15 mouse cellular contexts compared by ENCODE assay signal in genomic region chr12:69760743-69761406, GRCm38 (mm10). TPM values are rescaled to one million over a fixed set of nuclear protein-coding genes. Genes with fewer than 3 reads are reported as not detected.
A peak's percentile ranks its signal among the peaks of the same experiment; 100 is the strongest.
DNase-seq lines count a peak whose midpoint lies in the region; ATAC-seq and TF ChIP-seq lines count a peak whose summit lies in the region.
"Had no signal": no experiment of that assay in that cellular context is flagged by ENCODE, and none has a peak within 500 bp of the region (broad histone marks: within the 10 kb centered on the region; RNA-seq: fewer than 3 reads in every experiment).

No protein-coding gene starts in this region.

- H3K9ac ChIP-seq in kidney, embryonic 14.5 days (ENCODE audit: low read depth, low read length), result no peak overlapping the region
- no peak overlapping the region for H3K9ac ChIP-seq in stomach, embryonic 16.5 days (ENCODE audit: low read length)
- no peak overlapping the region for H3K9ac ChIP-seq in stomach, postnatal 0 days (ENCODE audit: low read length)

- no peak for DNase-seq in frontal cortex, postnatal 10 days (ENCODE audit: low spot score in 2 of 2)
- no peak for DNase-seq in kidney, adult 18-20 months
- no peak for DNase-seq in stomach, postnatal 0 days (ENCODE audit: low spot score)
- no peak for DNase-seq in thymus, postnatal 36 days
- no peak for DNase-seq in urinary bladder, adult 2 months (ENCODE audit: low spot score)
- DNase-seq: adrenal gland, postnatal 25 days; cerebellum, adult 9-10 months; gastrocnemius, postnatal 14 days; retina, postnatal 1 day had no signal

- no peaks in the 10 kb centered on the region for H3K9me3 ChIP-seq in kidney, embryonic 14.5 days (ENCODE audit: control insufficient read depth, low read length)
- H3K9me3 ChIP-seq in stomach, embryonic 16.5 days (replicated peaks; ENCODE audit: control insufficient read depth, low read length), result no peaks in the 10 kb centered on the region
- H3K9me3 ChIP-seq in stomach, postnatal 0 days (ENCODE audit: control insufficient read depth, low read length), result no peaks in the 10 kb centered on the region

- no peak overlapping the region for H3K4me2 ChIP-seq in kidney, embryonic 14.5 days (replicated peaks; ENCODE audit: low read depth, low read length)
- no peak overlapping the region for H3K4me2 ChIP-seq in stomach, embryonic 16.5 days (ENCODE audit: low read depth, low read length)
- no peak overlapping the region for H3K4me2 ChIP-seq in stomach, postnatal 0 days (replicated peaks; ENCODE audit: low read depth)

- ATAC-seq in frontal cortex, adult (ENCODE audit: low TSS enrichment), result peak; percentile 31; the same call in 1 of the 2 replicates
- ATAC-seq in kidney, embryonic 14.5 days (ENCODE audit: low FRiP score, low TSS enrichment), result no peak
- ATAC-seq in stomach, embryonic 16.5 days (ENCODE audit: insufficient read depth, low FRiP score), result no peak
- no peak for ATAC-seq in stomach, postnatal 0 days (ENCODE audit: low FRiP score, low TSS enrichment)
- ATAC-seq: intestine, postnatal 0 days had no signal

- TF ChIP-seq CTCF in stomach, postnatal 0 days (IDR thresholded peaks at IDR 0.05; ENCODE audit: low read depth), result no peak

- TF ChIP-seq EP300 in stomach, postnatal 0 days (optimal IDR thresholded peaks at IDR 0.05), result no peak

- 0 out of 2 replicates have a peak overlapping the region, but pooled peaks have one; percentile 0 for H3K27ac ChIP-seq in kidney, embryonic 14.5 days (ENCODE audit: low read depth, low read length)
- peak overlapping the region; percentile 8; the same call in 1 of the 2 replicates for H3K27ac ChIP-seq in stomach, embryonic 16.5 days (ENCODE audit: low read length)
- H3K27ac ChIP-seq in stomach, postnatal 0 days (replicated peaks), result no peak overlapping the region
- H3K27ac ChIP-seq: macrophage had no signal

- H3K4me3 ChIP-seq in kidney, embryonic 14.5 days (ENCODE audit: low read length), result no peak overlapping the region
- H3K4me3 ChIP-seq in stomach, embryonic 16.5 days (replicated peaks; ENCODE audit: low read length), result no peak overlapping the region
- H3K4me3 ChIP-seq in stomach, postnatal 0 days (ENCODE audit: low read depth, low read length), result no peak overlapping the region
- H3K4me3 ChIP-seq: myocyte had no signal

- H3K4me1 ChIP-seq in kidney, embryonic 14.5 days (ENCODE audit: control insufficient read depth, insufficient read depth, low read length), result peaks cover 11% of the 10 kb centered on the region; the same call in 1 of the 2 replicates
- H3K4me1 ChIP-seq in stomach, embryonic 16.5 days (ENCODE audit: control insufficient read depth, insufficient read depth, low read length), result peaks cover 30% of the 10 kb centered on the region
- no peaks in the 10 kb centered on the region for H3K4me1 ChIP-seq in stomach, postnatal 0 days (replicated peaks; ENCODE audit: control insufficient read depth, insufficient read depth)

- WGBS in kidney, embryonic 14.5 days, result 78% methylated on average over 20 of the region's 20 CpGs
- 77% methylated on average over 20 of the region's 20 CpGs for WGBS in stomach, embryonic 16.5 days
- 78% methylated on average over 20 of the region's 20 CpGs for WGBS in stomach, postnatal 0 days

- H3K27me3 ChIP-seq in kidney, embryonic 14.5 days (ENCODE audit: control insufficient read depth, insufficient read depth, low read length), result peaks cover 3% of the 10 kb centered on the region; the same call in 1 of the 2 replicates
- no peaks in the 10 kb centered on the region for H3K27me3 ChIP-seq in stomach, embryonic 16.5 days (ENCODE audit: control insufficient read depth, insufficient read depth, low read length)
- H3K27me3 ChIP-seq in stomach, postnatal 0 days (ENCODE audit: control insufficient read depth, insufficient read depth, low read length), result no peaks in the 10 kb centered on the region

- H3K36me3 ChIP-seq in kidney, embryonic 14.5 days (ENCODE audit: control insufficient read depth, insufficient read depth, low read length), result no peaks in the 10 kb centered on the region
- H3K36me3 ChIP-seq in stomach, embryonic 16.5 days (ENCODE audit: control insufficient read depth, insufficient read depth, low read length), result no peaks in the 10 kb centered on the region
- H3K36me3 ChIP-seq in stomach, postnatal 0 days (ENCODE audit: control insufficient read depth, insufficient read depth, low read length), result no peaks in the 10 kb centered on the region

RNA-seq across cellular contexts. Expression of gene Cdkl1, which starts 30.2 kb away (rescaled TPM):
- polyA plus RNA-seq in kidney, embryonic 14.5 days (2014; fragmentation: Nextera tagmentation; extraction: Ambion mirVana), result 11.6 and 20.7 TPM in 2 replicates
- 2.6 and 2.8 TPM in 2 replicates for polyA plus RNA-seq in stomach, embryonic 16.5 days (2015; fragmentation: Nextera tagmentation; extraction: Ambion mirVana)
- 2.0 and 2.3 TPM in 2 replicates for polyA plus RNA-seq in stomach, postnatal 0 days (2015; fragmentation: Nextera tagmentation; extraction: Ambion mirVana)
- 5.4 and 11.1 TPM in 2 replicates for polyA plus RNA-seq in urinary bladder, adult 2 months (2012; rRNA removed)
- polyA plus RNA-seq: macrophage had no signal

RNA-seq across cellular contexts. Expression of gene Atp5s, which starts 36.1 kb away (rescaled TPM):
- 29.4 and 37.6 TPM in 2 replicates for polyA plus RNA-seq in kidney, embryonic 14.5 days (2014; fragmentation: Nextera tagmentation; extraction: Ambion mirVana)
- 25.1 and 25.5 TPM in 2 replicates for polyA plus RNA-seq in stomach, embryonic 16.5 days (2015; fragmentation: Nextera tagmentation; extraction: Ambion mirVana)
- polyA plus RNA-seq in stomach, postnatal 0 days (2015; fragmentation: Nextera tagmentation; extraction: Ambion mirVana), result 20.5 and 20.6 TPM in 2 replicates
- polyA plus RNA-seq in urinary bladder, adult 2 months (2012; rRNA removed), result 20.0 and 30.4 TPM in 2 replicates

RNA-seq across cellular contexts. Expression of gene L2hgdh, which starts 36.2 kb away (rescaled TPM):
- 12.6 and 19.5 TPM in 2 replicates for polyA plus RNA-seq in kidney, embryonic 14.5 days (2014; fragmentation: Nextera tagmentation; extraction: Ambion mirVana)
- polyA plus RNA-seq in stomach, embryonic 16.5 days (2015; fragmentation: Nextera tagmentation; extraction: Ambion mirVana), result 18.3 and 21.7 TPM in 2 replicates
- polyA plus RNA-seq in stomach, postnatal 0 days (2015; fragmentation: Nextera tagmentation; extraction: Ambion mirVana), result 11.5 and 12.3 TPM in 2 replicates
- polyA plus RNA-seq in urinary bladder, adult 2 months (2012; rRNA removed), result 9.6 and 11.9 TPM in 2 replicates
